In genomic region chr2:168840853-168841712, GRCm38 (mm10) we compare ENCODE assay signal across 9 mouse cellular contexts.
DNase-seq lines count a peak whose midpoint lies in the region; ATAC-seq lines count a peak whose summit lies in the region.
"Had no signal": no experiment of that assay in that cellular context is flagged by ENCODE, and none has a peak within 500 bp of the region (broad histone marks: within the 10 kb centered on the region; RNA-seq: fewer than 3 reads in every experiment).

No protein-coding gene starts in this region.

- H3K36me3 ChIP-seq in kidney, embryonic 14.5 days (ENCODE audit: control insufficient read depth, insufficient read depth, low read length): no peaks in the 10 kb centered on the region
- H3K36me3 ChIP-seq in embryonic facial prominence, embryonic 13.5 days: no peaks in the 10 kb centered on the region

- H3K27me3 ChIP-seq in kidney, embryonic 14.5 days (ENCODE audit: control insufficient read depth, insufficient read depth, low read length): peaks cover 48% of the 10 kb centered on the region
- peaks cover 28% of the 10 kb centered on the region for H3K27me3 ChIP-seq in embryonic facial prominence, embryonic 13.5 days

- peak overlapping the region; percentile 2; the same call in 1 of the 2 replicates for H3K4me3 ChIP-seq in kidney, embryonic 14.5 days (ENCODE audit: low read length)
- H3K4me3 ChIP-seq in embryonic facial prominence, embryonic 13.5 days: peak overlapping the region; percentile 13; the same call in 1 of the 2 replicates

- no peak for DNase-seq in kidney, adult 9 months
- DNase-seq in ZHBTc4 (ENCODE audit: low read depth, low spot score): peak; percentile 57
- no peak for DNase-seq in spleen, adult 18-20 months
- no peak for DNase-seq in testis, postnatal 10 days (ENCODE audit: low spot score)
- DNase-seq: heart, adult 11 months; thymus, adult 2 months had no signal

- peak overlapping the region; percentile 5 for H3K4me2 ChIP-seq in kidney, embryonic 14.5 days (replicated peaks; ENCODE audit: low read depth, low read length)
- H3K4me2 ChIP-seq in embryonic facial prominence, embryonic 13.5 days: peak overlapping the region; percentile 50

- no peak for ATAC-seq in kidney, embryonic 14.5 days (ENCODE audit: low FRiP score, low TSS enrichment)
- no peak for ATAC-seq in embryonic facial prominence, embryonic 13.5 days (ENCODE audit: insufficient number of reproducible peaks, insufficient read depth, low FRiP score, low TSS enrichment, low read depth)
- ATAC-seq in megakaryocyte-erythroid progenitor cell, adult 5-6 weeks (replicated peaks; ENCODE audit: low FRiP score, low TSS enrichment, poor library complexity, severe bottlenecking): peak; percentile 45

- peaks cover 18% of the 10 kb centered on the region for H3K4me1 ChIP-seq in kidney, embryonic 14.5 days (ENCODE audit: control insufficient read depth, insufficient read depth, low read length)
- H3K4me1 ChIP-seq in embryonic facial prominence, embryonic 13.5 days: peaks cover 34% of the 10 kb centered on the region

- WGBS in kidney, embryonic 14.5 days: 3% methylated on average over 19 of the region's 19 CpGs
- 8% methylated on average over 19 of the region's 19 CpGs for WGBS in embryonic facial prominence, embryonic 13.5 days

- H3K27ac ChIP-seq in kidney, embryonic 14.5 days (ENCODE audit: low read depth, low read length): no peak overlapping the region
- H3K27ac ChIP-seq in embryonic facial prominence, embryonic 13.5 days: no peak overlapping the region

- 0 out of 2 replicates have a peak, but pooled peaks cover 2% of the 10 kb centered on the region for H3K9me3 ChIP-seq in kidney, embryonic 14.5 days (ENCODE audit: control insufficient read depth, low read length)
- no peaks in the 10 kb centered on the region for H3K9me3 ChIP-seq in embryonic facial prominence, embryonic 13.5 days

- H3K9ac ChIP-seq in kidney, embryonic 14.5 days (ENCODE audit: low read depth, low read length): no peak overlapping the region
- no peak overlapping the region for H3K9ac ChIP-seq in embryonic facial prominence, embryonic 13.5 days
